Mouse (Mus musculus) thymus, adult 2 months (tissue): Measurements from ENCODE around the gene Trim9. TPM values are rescaled to one million over a fixed set of nuclear protein-coding genes. Genes with fewer than 3 reads are reported as not detected.

ENCODE experiments used
- DNase-seq: peaks from one replicate; pipeline ENCODE4 v3.0.0; 2021
- H3K27ac ChIP-seq: fragments of 200-500 bp; 2 replicates; pipeline ENCODE4 v1.5.1; 2012; ENCODE audit warnings: low read length, control low read depth; ENCODE audit not compliant: control insufficient read depth, insufficient read depth
- H3K27me3 ChIP-seq: fragments of 200-500 bp; 2 replicates; pipeline ENCODE4 v1.6.1; 2012; ENCODE audit warnings: mild to moderate bottlenecking, low read length, moderate library complexity, mixed read lengths; ENCODE audit not compliant: control insufficient read depth, insufficient read depth
- H3K36me3 ChIP-seq: fragments of 200-500 bp; 2 replicates; pipeline ENCODE4 v1.6.1; 2012; ENCODE audit warnings: mild to moderate bottlenecking, low read length, moderate library complexity; ENCODE audit not compliant: control insufficient read depth, insufficient read depth
- H3K4me1 ChIP-seq: fragments of 200-500 bp; replicated peaks from 2 replicates; pipeline ENCODE4 v1.6.1; 2012; ENCODE audit warnings: low read length; ENCODE audit not compliant: control insufficient read depth, insufficient read depth
- H3K4me3 ChIP-seq: fragments of 200-500 bp; 2 replicates; pipeline ENCODE4 v1.5.1; 2012; ENCODE audit warnings: mild to moderate bottlenecking, low read length, control low read depth, moderate library complexity; ENCODE audit not compliant: control insufficient read depth, insufficient read depth
- CTCF ChIP-seq: fragments of 200-500 bp; IDR thresholded peaks from 2 replicates; pipeline ENCODE4 v1.5.1; 2012; ENCODE audit warnings: mild to moderate bottlenecking, control low read depth, low read length, moderate library complexity, borderline replicate concordance; ENCODE audit not compliant: control insufficient read depth, poor library complexity, insufficient read depth; ENCODE audit errors: extremely low read depth
- POLR2A ChIP-seq: fragments of 200-500 bp; IDR thresholded peaks from 2 replicates; pipeline ENCODE4 v1.6.1; 2012; ENCODE audit warnings: mild to moderate bottlenecking, low read length, control low read depth, moderate library complexity; ENCODE audit not compliant: control insufficient read depth, poor library complexity, insufficient read depth; ENCODE audit errors: extremely low read depth
- WGBS: fragments of 180-500 bp; shearing (Covaris S2); methylation state at CpG from one replicate; pipeline ENCODE4 v1.1.7; 2018; 5-methylcytosine and 5-hydroxymethylcytosine counted together
- polyA plus RNA-seq: library from polyadenylated mRNA; depleted of rRNA; stranded (reverse); fragments of >200 nt; gene quantifications from 2 replicates; pipeline ENCODE4 v1.2.3, GENCODE M21; 2012

The Trim9 gene
- polyA plus RNA-seq, 1 experiment, result 0.16 TPM

DNA sequence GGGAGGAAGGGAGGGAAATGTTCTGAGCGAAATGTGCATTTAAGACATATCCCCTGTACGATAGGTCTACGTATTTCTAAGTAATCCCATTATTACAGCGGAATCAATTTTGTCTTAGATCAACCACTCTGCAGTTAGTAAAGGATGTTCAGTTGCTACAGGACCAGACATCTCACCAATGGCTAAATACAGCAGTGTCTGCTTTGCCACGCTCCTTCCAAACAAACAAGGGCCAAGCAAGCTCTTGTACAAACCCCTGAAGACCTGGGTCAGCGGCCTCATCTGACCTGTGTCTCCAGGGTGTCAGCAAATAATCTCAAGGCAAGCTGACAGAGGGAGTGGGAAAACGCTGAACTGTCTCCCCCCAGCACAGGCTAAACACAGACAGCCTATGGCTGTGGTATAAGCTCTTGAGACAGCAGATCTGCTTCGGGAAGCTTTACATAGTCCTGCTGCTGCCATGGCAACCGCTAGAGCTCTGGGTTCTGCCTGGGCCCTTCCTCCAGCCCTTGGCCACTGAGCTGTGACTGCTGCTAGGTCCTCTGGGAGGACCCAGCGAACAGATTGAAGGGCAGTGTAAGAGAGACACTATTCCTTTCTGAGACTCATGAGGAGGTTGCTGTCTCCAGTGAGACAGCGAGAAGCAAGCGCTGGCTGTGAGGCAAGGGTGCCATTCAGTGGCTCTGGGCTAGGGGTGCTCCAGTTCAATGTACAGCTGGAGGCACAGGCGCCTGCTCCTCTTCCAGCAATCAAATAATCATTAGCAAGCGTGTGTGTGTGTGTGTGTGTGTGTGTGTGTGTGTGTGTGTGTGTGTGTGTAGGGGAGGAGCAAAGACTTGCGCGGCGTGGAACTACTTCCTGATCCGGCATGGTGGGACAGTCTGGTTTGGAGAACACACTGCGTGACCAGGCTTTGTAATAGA, 20.2 kb upstream of the Trim9 start:
- no peak overlapping the region for H3K27ac ChIP-seq
- no peaks in the 10 kb centered on the region for H3K27me3 ChIP-seq
- TF ChIP-seq CTCF (no peak), POLR2A (no peak)
- H3K4me3 ChIP-seq, result no peak overlapping the region
- no peaks in the 10 kb centered on the region for H3K36me3 ChIP-seq
- 77% methylated on average over 19 of the region's 19 CpGs for WGBS
- H3K4me1 ChIP-seq, result no peaks in the 10 kb centered on the region
- DNase-seq, result no peak

DNA sequence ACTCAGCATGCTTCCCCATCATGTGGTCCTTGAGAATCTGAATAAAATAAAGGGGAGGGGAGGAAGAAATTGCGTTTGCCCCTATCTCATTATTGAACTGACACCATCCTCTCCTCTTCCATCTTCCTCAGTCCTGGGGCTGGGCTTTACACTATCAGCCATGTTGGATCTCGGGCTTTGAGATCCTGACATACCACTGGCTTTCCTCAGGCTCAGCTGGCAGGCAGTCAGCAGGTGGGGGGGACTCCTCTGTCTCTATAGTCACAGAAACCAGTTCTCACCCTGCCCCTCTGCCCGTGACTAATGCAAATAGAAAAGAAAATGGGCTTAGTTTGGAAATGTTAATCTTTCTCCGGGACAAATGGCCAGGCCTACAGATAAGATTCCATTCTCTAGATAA, 15.6 kb upstream of the Trim9 start:
- H3K4me3 ChIP-seq, result no peak overlapping the region
- H3K4me1 ChIP-seq, result no peaks in the 10 kb centered on the region
- H3K27me3 ChIP-seq, result no peaks in the 10 kb centered on the region
- no peaks in the 10 kb centered on the region for H3K36me3 ChIP-seq
- no peak overlapping the region for H3K27ac ChIP-seq
- 80% methylated on average over 4 of the region's 4 CpGs for WGBS
- DNase-seq, result no peak
- TF ChIP-seq POLR2A (no peak), CTCF (no peak)

DNA sequence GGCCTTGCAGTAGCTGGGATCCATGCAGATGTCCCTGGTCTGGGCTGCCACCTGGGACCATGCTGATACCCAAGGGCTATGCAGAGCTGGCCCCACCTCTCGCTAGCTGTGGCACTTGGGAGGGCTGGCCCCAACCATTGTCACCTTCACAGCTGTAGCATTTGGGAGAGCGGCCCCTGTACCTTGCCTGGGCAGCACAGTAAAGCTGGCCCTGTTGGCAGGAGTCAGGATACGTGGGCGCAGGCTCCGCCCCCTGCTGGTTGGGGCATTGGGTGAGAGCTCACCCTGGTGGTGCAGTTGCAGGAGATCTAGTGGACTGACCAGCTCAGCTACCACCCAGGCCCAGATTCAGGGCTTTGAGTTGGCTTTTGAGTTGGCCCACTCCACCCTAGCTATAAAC, 12.9 kb upstream of the Trim9 start:
- DNase-seq, result no peak
- Histone ChIP-seq H3K4me1 (no peaks in the 10 kb centered on the region), H3K4me3 (no peak overlapping the region), H3K36me3 (no peaks in the 10 kb centered on the region), H3K27ac (no peak overlapping the region), H3K27me3 (no peaks in the 10 kb centered on the region)
- 71% methylated on average over 5 of the region's 5 CpGs for WGBS
- TF ChIP-seq POLR2A (no peak), CTCF (no peak)

DNA sequence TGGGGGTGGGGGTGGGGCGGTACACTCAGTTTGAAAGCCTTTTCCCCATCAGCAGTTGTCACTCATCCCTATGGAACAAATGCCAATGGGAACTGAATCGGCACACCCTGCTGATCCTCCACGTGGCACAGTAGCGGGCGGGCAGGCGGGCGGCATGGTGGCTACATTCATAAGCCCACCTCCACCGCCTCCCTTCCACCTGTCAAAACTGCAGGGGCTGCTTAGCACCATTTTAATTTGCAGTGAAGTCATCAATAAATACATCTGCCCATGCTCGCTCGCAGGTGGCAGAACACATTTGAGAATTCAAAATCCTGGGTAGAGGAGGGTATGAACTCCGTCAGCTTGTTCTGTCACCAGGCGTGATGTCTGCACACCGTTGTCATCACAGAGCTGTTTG, 12.0 kb upstream of the Trim9 start:
- no peaks in the 10 kb centered on the region for H3K27me3 ChIP-seq
- H3K36me3 ChIP-seq, result no peaks in the 10 kb centered on the region
- 91% methylated on average over 13 of the region's 13 CpGs for WGBS
- no peaks in the 10 kb centered on the region for H3K4me1 ChIP-seq
- no peak overlapping the region for H3K27ac ChIP-seq
- no peak for DNase-seq
- TF ChIP-seq CTCF, result no peak
- no peak for TF ChIP-seq POLR2A
- H3K4me3 ChIP-seq, result no peak overlapping the region

DNA sequence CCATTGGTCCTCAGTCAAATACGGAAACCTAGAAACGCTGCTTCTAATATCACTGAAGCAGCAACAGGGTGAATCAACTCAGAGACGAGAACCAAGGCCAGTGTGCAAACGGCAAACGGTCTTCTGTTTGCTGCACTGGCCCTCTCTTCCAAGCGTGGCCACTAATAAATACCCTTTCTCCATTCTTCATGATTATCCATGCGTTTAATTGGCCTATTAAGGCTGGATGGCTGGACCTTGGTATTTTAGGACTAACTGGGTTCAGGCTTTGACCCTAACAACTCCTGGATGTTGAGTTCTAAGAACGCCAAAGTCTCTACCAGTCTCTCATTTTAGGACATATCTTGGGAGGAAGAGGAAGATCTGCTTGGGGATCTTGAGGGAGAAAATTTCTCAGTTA, 7.5 kb upstream of the Trim9 start:
- no peak for DNase-seq
- no peak overlapping the region for H3K4me3 ChIP-seq
- no peak for TF ChIP-seq CTCF
- no peak for TF ChIP-seq POLR2A
- H3K27me3 ChIP-seq, result no peaks in the 10 kb centered on the region
- 93% methylated on average over 8 of the region's 8 CpGs for WGBS
- no peak overlapping the region for H3K27ac ChIP-seq
- no peaks in the 10 kb centered on the region for H3K36me3 ChIP-seq
- no peaks in the 10 kb centered on the region for H3K4me1 ChIP-seq

DNA sequence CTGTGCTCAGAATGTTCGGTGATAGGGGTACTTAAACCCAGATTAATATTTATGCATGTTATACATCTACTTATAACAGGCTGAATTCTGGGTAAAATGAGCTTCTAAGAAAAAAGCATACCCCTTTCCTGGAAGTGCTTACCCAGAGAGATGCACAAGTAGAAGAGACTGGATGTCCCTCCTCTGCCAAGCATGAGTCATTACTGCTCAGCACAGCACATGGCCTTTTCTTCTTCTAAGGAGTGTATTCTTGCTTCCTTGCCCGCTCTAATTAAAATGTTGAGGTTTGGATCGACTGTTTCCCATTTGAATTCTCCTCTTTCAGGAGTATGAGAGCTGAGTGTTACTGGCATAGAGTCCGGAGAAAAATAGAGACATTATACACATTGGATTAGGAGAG, 3.1 kb upstream of the Trim9 start:
- H3K4me1 ChIP-seq, result peaks cover 17% of the 10 kb centered on the region
- H3K27me3 ChIP-seq, result peaks cover 13% of the 10 kb centered on the region; the same call in 1 of the 2 replicates
- no peaks in the 10 kb centered on the region for H3K36me3 ChIP-seq
- 88% methylated on average over 4 of the region's 4 CpGs for whole genome bisulfite sequencing
- H3K27ac ChIP-seq, result no peak overlapping the region
- DNase-seq, result no peak
- TF ChIP-seq CTCF (no peak), POLR2A (no peak)
- no peak overlapping the region for H3K4me3 ChIP-seq
